Mouse (Mus musculus): ENCODE data around the gene Stard8. TPM values are rescaled to one million over a fixed set of nuclear protein-coding genes. Genes with fewer than 3 reads are reported as not detected.

Stard8 gene
- polyA plus RNA-seq, 1 experiment from 2014 or later: 4.6 TPM

DNA sequence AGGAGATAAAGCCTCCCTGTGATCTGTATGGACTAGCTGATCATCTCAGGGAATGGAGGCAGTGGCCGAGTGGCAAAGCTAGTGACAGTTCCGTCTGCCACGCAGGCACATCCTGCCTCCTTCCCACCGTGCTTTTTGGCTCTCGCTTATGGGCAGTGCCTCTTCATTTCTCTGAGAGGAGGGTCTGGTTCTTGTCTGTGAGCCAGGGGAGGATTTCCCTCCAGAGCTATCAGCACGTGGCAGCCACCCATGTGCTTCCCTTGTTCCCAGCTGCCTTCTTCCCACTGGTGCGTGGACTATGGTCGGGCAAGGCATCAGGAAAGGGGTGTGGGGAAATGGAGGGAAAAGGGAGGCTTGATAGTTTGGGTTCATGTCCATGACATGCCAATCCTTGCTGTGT, 13.9 kb downstream of the Stard8 start:
- Histone ChIP-seq H3K4me3 (no peak overlapping the region), H3K4me2 (replicated peaks) (no peak overlapping the region), H3K27ac (replicated peaks) (no peak overlapping the region), H3K27me3 (no peaks in the 10 kb centered on the region), H3K9ac (replicated peaks) (no peak overlapping the region), H3K4me1 (no peaks in the 10 kb centered on the region; the same call in 1 of the 2 replicates), H3K36me3 (no peaks in the 10 kb centered on the region), H3K9me3 (no peaks in the 10 kb centered on the region)
- WGBS: 70% methylated on average over 8 of the region's 8 CpGs
- ATAC-seq (replicated peaks): no peak

DNA sequence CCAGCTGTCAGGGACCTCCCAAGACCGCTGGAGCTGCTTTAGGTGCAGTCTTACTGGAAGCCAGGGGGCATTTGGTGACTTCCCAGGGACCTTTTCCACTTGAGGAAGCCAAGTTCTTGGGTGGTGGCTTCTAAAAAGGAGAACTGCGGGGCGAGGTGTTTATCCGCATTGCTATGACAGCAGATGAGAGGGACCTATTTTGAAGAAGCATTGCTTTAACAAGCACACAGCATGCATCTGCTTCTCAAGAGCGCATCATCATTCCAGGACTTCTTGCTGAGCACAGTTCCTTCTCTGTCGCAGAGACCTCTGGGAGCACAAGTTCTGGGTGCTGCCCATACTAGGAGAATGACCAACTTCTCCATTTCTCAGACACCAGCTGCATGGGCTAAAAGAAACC, 14.8 kb downstream of the Stard8 start:
- H3K4me2 ChIP-seq (replicated peaks): no peak overlapping the region
- 81% methylated on average over 6 of the region's 6 CpGs for WGBS

DNA sequence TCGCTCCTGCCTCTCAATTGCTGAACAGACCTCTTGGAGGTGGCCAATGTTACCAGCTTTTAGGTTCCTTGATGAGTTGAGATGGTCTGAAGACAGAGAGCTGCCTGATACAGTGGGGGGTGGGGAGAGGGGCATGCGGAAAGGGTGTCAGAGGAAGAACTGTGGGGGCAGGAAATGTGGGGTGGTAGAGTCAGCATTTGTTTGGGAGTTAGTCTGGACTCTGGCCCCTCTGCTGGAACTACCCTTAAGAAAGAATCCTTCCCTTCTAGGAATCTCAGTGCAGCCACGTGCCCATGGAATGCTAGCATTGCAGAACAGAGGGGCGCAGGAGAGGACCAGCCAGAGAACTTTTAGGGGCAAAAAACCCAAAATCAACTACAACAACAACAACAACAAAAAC, 16.3 kb downstream of the Stard8 start:
- Histone ChIP-seq H3K4me2 (replicated peaks) (no peak overlapping the region), H3K27me3 (no peaks in the 10 kb centered on the region), H3K36me3 (no peaks in the 10 kb centered on the region), H3K9me3 (no peaks in the 10 kb centered on the region), H3K4me3 (no peak overlapping the region), H3K4me1 (no peaks in the 10 kb centered on the region; the same call in 1 of the 2 replicates), H3K9ac (replicated peaks) (no peak overlapping the region), H3K27ac (replicated peaks) (no peak overlapping the region)
- 90% methylated on average over 4 of the region's 4 CpGs for WGBS
- no peak for ATAC-seq (replicated peaks)

More for the DNA sequence above, 14.8 kb downstream of the Stard8 start:
- H3K4me1 ChIP-seq: no peaks in the 10 kb centered on the region; the same call in 1 of the 2 replicates
- no peaks in the 10 kb centered on the region for H3K36me3 ChIP-seq
- ATAC-seq (replicated peaks): no peak
- no peaks in the 10 kb centered on the region for H3K9me3 ChIP-seq
- H3K9ac ChIP-seq (replicated peaks): no peak overlapping the region
- H3K27me3 ChIP-seq: no peaks in the 10 kb centered on the region
- H3K4me3 ChIP-seq: no peak overlapping the region
- no peak overlapping the region for H3K27ac ChIP-seq (replicated peaks)

DNA sequence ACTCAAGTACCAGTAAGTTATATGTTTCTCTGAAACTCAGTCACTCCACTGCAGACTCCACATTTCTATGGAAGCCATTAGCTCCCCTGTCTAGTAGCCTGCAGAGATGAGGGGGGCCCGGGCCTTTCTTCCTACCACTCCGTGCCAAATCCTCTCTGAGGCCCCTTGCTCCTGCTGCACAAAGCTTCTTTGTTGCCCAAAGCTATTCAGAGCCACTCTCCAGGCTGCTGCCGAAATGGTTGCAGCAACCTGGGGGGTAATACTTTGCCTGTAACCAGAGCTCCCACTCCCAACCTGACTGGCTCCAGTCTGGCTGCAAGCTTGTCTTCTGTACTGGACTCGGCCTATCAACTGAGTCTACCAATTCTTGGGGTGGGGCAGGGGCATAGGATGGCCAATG, 17.2 kb downstream of the Stard8 start:
- Histone ChIP-seq H3K27ac (replicated peaks) (no peak overlapping the region), H3K36me3 (no peaks in the 10 kb centered on the region), H3K4me2 (replicated peaks) (no peak overlapping the region), H3K27me3 (no peaks in the 10 kb centered on the region), H3K4me3 (no peak overlapping the region), H3K9ac (replicated peaks) (no peak overlapping the region), H3K9me3 (no peaks in the 10 kb centered on the region), H3K4me1 (no peaks in the 10 kb centered on the region; the same call in 1 of the 2 replicates)
- ATAC-seq (replicated peaks): peak; percentile 78
- 31% methylated on average over 4 of the region's 4 CpGs for WGBS

DNA sequence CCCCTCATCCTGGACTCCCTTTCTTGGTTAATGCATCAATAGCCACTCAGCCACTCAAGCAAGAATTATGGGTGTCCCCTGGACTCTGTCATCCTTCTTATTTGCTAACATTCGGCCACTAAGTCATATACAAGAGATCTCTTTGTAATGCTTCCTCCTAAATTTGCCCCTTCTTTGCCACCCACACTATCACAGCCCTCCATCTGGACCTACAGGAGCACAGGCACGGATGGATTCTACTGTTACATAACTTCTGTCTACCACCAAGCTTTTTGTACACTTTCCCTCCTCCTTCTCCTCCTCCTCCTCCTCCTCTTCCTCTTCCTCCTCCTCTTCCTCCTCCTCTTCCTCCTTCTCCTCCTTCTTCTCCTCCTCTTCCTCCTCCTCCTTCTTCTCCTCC, 18.5 kb downstream of the Stard8 start:
- whole genome bisulfite sequencing: 56% methylated on average over 2 of the region's 2 CpGs

DNA sequence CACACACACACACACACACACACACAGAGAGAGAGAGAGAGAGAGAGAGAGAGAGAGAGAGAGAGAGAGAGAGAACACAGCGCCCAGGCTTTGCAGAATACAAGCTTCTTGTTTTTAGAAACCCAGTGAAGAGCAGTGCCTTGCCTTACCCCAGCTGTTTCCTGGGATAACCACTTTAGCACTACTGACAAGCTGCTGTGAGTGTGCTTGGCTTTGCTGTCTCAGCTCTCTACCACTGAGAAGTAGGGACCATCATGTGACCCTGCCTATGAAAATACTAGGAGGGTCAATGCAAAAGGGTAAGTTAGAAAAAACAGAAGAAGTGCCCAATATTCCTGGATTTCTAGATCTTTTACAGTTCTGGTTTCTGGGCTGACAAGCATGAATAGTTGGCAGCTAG, 20.9 kb downstream of the Stard8 start:
- Histone ChIP-seq H3K4me2 (replicated peaks) (no peak overlapping the region), H3K27ac (replicated peaks) (no peak overlapping the region), H3K36me3 (no peaks in the 10 kb centered on the region), H3K9me3 (no peaks in the 10 kb centered on the region), H3K4me1 (no peaks in the 10 kb centered on the region; the same call in 1 of the 2 replicates), H3K4me3 (no peak overlapping the region), H3K9ac (replicated peaks) (no peak overlapping the region), H3K27me3 (no peaks in the 10 kb centered on the region)
- ATAC-seq (replicated peaks): no peak
- WGBS: 64% methylated on average over 1 of the region's 1 CpGs

More for the DNA sequence above, 18.5 kb downstream of the Stard8 start:
- H3K36me3 ChIP-seq: no peaks in the 10 kb centered on the region
- no peak for ATAC-seq (replicated peaks)
- H3K4me1 ChIP-seq: no peaks in the 10 kb centered on the region; the same call in 1 of the 2 replicates
- H3K4me2 ChIP-seq (replicated peaks): no peak overlapping the region
- no peak overlapping the region for H3K9ac ChIP-seq (replicated peaks)
- H3K9me3 ChIP-seq: no peaks in the 10 kb centered on the region
- no peak overlapping the region for H3K4me3 ChIP-seq
- no peaks in the 10 kb centered on the region for H3K27me3 ChIP-seq
- no peak overlapping the region for H3K27ac ChIP-seq (replicated peaks)

DNA sequence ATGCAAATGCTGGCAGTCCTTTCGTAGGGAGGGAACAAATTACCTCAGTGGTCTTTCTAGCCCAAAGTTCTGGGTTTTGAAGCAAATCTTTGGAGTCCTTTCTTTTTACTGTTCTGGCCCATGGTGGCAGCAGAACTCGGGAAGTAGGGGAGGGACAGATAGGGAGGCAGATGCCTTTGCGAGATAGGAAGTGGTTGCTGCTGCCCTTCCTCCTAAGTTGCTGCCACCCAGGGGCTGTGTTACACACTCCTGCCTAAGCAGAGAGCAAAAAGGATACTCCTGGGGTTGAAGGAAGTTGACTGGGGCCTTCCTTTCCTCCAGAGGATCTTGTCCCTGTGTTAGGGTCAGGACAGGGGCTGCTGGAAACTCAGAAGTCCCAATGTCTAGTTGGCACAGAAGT, 32.4 kb downstream of the Stard8 start:
- no peak overlapping the region for H3K4me2 ChIP-seq (replicated peaks)
- no peak for ATAC-seq (replicated peaks)
- no peak overlapping the region for H3K27ac ChIP-seq (replicated peaks)
- no peak overlapping the region for H3K4me3 ChIP-seq
- no peaks in the 10 kb centered on the region for H3K27me3 ChIP-seq
- H3K9me3 ChIP-seq: no peaks in the 10 kb centered on the region
- no peaks in the 10 kb centered on the region for H3K36me3 ChIP-seq
- H3K9ac ChIP-seq (replicated peaks): no peak overlapping the region
- no peaks in the 10 kb centered on the region for H3K4me1 ChIP-seq
- WGBS: 60% methylated on average over 3 of the region's 3 CpGs

DNA sequence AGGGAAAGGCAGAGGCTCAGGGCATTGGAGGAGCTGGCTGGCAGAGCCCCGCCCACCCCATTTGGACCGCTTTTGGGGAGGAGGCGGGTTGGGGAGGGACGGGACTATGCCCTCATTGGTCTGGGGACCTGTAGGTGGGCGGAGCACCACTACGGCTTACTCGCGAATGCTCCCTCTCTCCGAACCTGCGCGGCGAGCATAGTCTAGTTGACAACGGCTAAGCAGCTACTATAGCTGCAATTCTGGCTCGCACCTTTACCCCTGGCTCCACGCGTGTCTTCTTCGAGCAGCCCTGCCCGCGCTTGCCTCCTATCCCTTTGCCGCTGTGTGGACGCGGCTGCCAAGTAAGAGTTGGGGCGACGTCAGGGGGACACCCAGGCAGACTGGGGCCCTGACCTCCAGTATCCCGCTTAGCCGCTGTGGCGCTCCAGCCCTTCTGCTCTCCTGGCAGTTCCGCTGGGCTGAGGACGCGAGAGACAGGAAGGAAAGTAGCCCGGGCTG, 39.5 kb downstream of the Stard8 start:
- Histone ChIP-seq H3K9me3 (no peaks in the 10 kb centered on the region), H3K4me3 (peak overlapping the region; percentile 47), H3K27ac (replicated peaks) (no peak overlapping the region), H3K4me2 (replicated peaks) (peak overlapping the region; percentile 88), H3K4me1 (peaks cover 4% of the 10 kb centered on the region; the same call in 1 of the 2 replicates), H3K9ac (replicated peaks) (peak overlapping the region; percentile 38), H3K27me3 (no peaks in the 10 kb centered on the region), H3K36me3 (no peaks in the 10 kb centered on the region)
- 25% methylated on average over 31 of the region's 31 CpGs for WGBS
- ATAC-seq (replicated peaks): peak; percentile 98

DNA sequence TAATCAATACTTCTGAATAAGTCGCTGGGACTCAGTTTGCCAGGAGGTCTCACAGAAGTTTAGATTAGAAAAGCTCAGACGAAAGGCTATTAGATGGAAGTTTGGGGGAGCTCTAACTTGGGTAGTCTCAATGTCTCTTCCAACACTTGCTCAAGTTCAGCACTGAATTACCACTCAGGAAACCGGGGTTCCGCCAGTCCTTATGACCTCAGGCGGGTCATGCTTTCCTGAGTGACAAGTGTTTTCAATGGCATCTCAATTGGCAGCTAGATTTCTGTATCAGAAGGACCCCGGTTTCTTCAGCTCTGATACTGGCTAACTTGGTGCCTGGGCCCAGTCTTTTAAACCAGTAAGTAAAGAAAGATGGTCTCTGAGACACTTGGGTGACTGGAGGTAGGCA, 40.2 kb downstream of the Stard8 start:
- Histone ChIP-seq H3K4me3 (peak overlapping the region; percentile 47), H3K4me2 (replicated peaks) (peak overlapping the region; percentile 88), H3K36me3 (no peaks in the 10 kb centered on the region), H3K27ac (replicated peaks) (no peak overlapping the region), H3K9me3 (no peaks in the 10 kb centered on the region), H3K9ac (replicated peaks) (0 out of 2 replicates have a peak overlapping the region, but pooled peaks have one; percentile 38), H3K27me3 (no peaks in the 10 kb centered on the region), H3K4me1 (peaks cover 4% of the 10 kb centered on the region; the same call in 1 of the 2 replicates)
- no peak for ATAC-seq (replicated peaks)
- WGBS: 41% methylated on average over 6 of the region's 6 CpGs

DNA sequence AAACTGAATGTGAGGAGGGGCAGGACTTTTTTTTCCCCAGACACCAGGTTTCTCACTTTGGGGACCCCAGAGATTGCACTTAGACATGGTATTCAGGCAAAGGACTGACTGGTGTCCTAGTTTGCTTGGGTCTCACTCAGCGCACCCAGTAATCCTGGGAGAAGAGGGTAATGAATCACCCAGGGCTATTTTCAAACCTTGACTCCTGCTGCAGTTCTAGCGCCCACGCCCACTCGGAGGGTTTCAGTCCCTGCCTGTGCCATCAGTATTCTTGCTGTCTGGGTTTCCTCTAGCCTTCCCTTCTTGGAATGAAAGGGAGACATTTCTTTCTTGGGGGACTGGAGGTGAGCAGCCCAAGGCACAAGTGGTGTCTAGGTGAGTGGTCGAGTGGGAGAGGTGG, 40.7 kb downstream of the Stard8 start:
- WGBS: 83% methylated on average over 5 of the region's 5 CpGs
- H3K27ac ChIP-seq (replicated peaks): no peak overlapping the region

DNA sequence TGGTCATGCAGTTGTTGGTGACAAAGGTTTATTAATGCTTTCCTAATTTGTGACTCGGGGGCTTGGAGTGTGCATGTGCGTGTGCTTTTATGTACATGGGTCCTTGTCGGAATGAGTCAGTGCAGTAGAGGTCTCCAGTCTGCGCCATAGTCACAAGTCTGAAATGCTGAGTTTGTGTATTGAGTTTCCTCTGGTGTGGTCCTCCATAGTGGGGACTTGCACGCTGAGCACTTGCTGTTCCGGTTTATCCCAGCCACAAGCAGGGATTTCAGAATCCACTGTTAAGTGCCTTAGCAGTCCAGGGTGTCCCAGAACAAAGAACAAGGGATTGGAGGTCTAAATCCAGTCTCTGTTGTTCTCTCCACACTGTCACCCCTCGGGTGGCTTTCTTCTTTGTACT, 42.3 kb downstream of the Stard8 start:
- no peak for ATAC-seq (replicated peaks)

More for the DNA sequence above, 40.7 kb downstream of the Stard8 start:
- Histone ChIP-seq H3K4me3 (no peak overlapping the region), H3K36me3 (no peaks in the 10 kb centered on the region), H3K4me1 (peaks cover 4% of the 10 kb centered on the region; the same call in 1 of the 2 replicates), H3K9ac (replicated peaks) (no peak overlapping the region), H3K27me3 (no peaks in the 10 kb centered on the region), H3K9me3 (no peaks in the 10 kb centered on the region), H3K4me2 (replicated peaks) (no peak overlapping the region)
- no peak for ATAC-seq (replicated peaks)

DNA sequence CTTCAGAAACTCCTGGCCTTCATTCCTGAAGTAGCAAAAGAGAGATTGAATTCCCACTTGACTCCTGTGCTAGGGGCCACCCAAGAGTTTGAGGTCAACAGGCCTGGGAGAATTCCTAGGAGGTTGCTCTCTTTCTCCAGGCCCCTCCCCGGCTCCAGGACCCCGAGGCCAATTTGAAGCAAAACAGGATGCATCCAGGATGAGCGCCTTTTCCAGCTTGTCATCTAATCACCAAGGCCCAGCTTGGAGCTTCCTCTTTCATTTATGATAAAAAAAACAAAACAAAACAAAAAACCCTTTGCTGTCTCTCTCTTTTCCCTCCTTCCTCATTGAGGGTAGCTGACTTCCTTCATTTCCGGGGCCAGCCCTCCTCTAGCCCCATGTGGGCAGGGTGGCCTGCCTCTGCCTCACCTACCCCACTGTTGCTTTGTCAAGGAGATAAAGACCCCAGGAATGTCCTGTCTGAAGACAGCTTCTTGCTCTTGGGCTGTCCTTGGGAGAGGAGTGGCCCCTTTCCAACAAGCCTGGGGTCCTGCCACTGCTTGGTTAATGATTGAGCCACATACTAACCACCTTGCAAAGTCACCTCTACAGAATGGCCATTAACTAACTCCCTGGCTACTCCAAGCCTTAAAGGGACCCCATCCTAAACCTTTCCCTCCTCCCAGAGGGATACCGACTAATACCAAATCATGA, 43.5 kb downstream of the Stard8 start:
- no peaks in the 10 kb centered on the region for H3K36me3 ChIP-seq
- H3K9ac ChIP-seq (replicated peaks): no peak overlapping the region
- no peak for ATAC-seq (replicated peaks)
- H3K27me3 ChIP-seq: no peaks in the 10 kb centered on the region
- no peak overlapping the region for H3K4me3 ChIP-seq
- 69% methylated on average over 5 of the region's 5 CpGs for WGBS
- H3K4me2 ChIP-seq (replicated peaks): no peak overlapping the region
- H3K27ac ChIP-seq (replicated peaks): no peak overlapping the region
- H3K4me1 ChIP-seq: peaks cover 4% of the 10 kb centered on the region; the same call in 1 of the 2 replicates
- H3K9me3 ChIP-seq: no peaks in the 10 kb centered on the region

More for the DNA sequence above, 42.3 kb downstream of the Stard8 start:
- Histone ChIP-seq H3K9me3 (no peaks in the 10 kb centered on the region), H3K27me3 (no peaks in the 10 kb centered on the region), H3K36me3 (no peaks in the 10 kb centered on the region), H3K9ac (replicated peaks) (no peak overlapping the region), H3K4me1 (peaks cover 4% of the 10 kb centered on the region; the same call in 1 of the 2 replicates), H3K4me3 (no peak overlapping the region), H3K27ac (replicated peaks) (no peak overlapping the region), H3K4me2 (replicated peaks) (no peak overlapping the region)
- WGBS: 48% methylated on average over 7 of the region's 7 CpGs

All from forebrain, embryonic 15.5 days (tissue).